Mouse (Mus musculus) liver, embryonic 11.5 days (tissue): ENCODE results near the gene Atp2b4. TPM values are rescaled to one million over a fixed set of nuclear protein-coding genes. Genes with fewer than 3 reads are reported as not detected.
A peak's percentile ranks its signal among the peaks of the same experiment; 100 is the strongest.

Experiments used
- ATAC-seq: fragments of 200-750 bp; cut with Nextera tagmentation; replicated peaks from 2 replicates; pipeline ENCODE4 v1.8.0; 2017; ENCODE audit warnings: moderate number of reproducible peaks, mild to moderate bottlenecking, moderate TSS enrichment, moderate library complexity; ENCODE audit not compliant: low FRiP score
- DNase-seq: peaks from one replicate; pipeline ENCODE4 v3.0.0-alpha.2; 2017; ENCODE audit warnings: low spot score
- H3K27ac ChIP-seq: fragments of 300-500 bp; sonication (generic); 2 replicates; pipeline ENCODE4 v1.5.1; 2014; ENCODE audit warnings: mild to moderate bottlenecking, low read depth, low read length, control low read depth
- H3K27me3 ChIP-seq: fragments of 300-500 bp; sonication (generic); replicated peaks from 2 replicates; pipeline ENCODE4 v1.6.1; 2014; ENCODE audit warnings: low read length, mixed read lengths; ENCODE audit not compliant: control insufficient read depth, insufficient read depth
- H3K36me3 ChIP-seq: fragments of 300-500 bp; sonication (generic); 2 replicates; pipeline ENCODE4 v1.6.1; 2014; ENCODE audit warnings: mild to moderate bottlenecking, low read length, moderate library complexity, mixed read lengths; ENCODE audit not compliant: control insufficient read depth, insufficient read depth
- H3K4me1 ChIP-seq: fragments of 300-500 bp; sonication (generic); replicated peaks from 2 replicates; pipeline ENCODE4 v1.6.1; 2014; ENCODE audit warnings: low read length, mixed read lengths; ENCODE audit not compliant: control insufficient read depth, insufficient read depth
- H3K4me2 ChIP-seq: fragments of 300-500 bp; sonication (generic); 2 replicates; pipeline ENCODE4 v1.6.1; 2014; ENCODE audit warnings: mild to moderate bottlenecking, control low read depth, moderate library complexity
- H3K4me3 ChIP-seq: fragments of 300-500 bp; sonication (generic); 2 replicates; pipeline ENCODE4 v1.5.1; 2014; ENCODE audit warnings: low read depth, low read length, control low read depth
- H3K9ac ChIP-seq: fragments of 300-500 bp; sonication (generic); 2 replicates; pipeline ENCODE4 v1.6.1; 2014; ENCODE audit warnings: low read depth, low read length, control low read depth
- H3K9me3 ChIP-seq: fragments of 300-500 bp; sonication (generic); 2 replicates; pipeline ENCODE4 v1.6.1; 2016; ENCODE audit warnings: low read length, inconsistent platforms, mixed read lengths; ENCODE audit not compliant: control insufficient read depth
- whole genome bisulfite sequencing: fragments of 180-500 bp; shearing (Covaris S2); extraction: QIAGEN DNeasy Blood & Tissue Kit; methylation state at CpG from one replicate; pipeline ENCODE4 v1.1.7; 2014; 5-methylcytosine and 5-hydroxymethylcytosine counted together
- polyA plus RNA-seq: library from polyadenylated mRNA; unstranded; fragments of >200 nt; fragmentation: Nextera tagmentation; extraction: Ambion mirVana; gene quantifications from 2 replicates; pipeline ENCODE4 v1.2.1, GENCODE M21; 2014

Atp2b4 gene
- polyA plus RNA-seq, 1 experiment from 2014 or later: 17.1 TPM

DNA sequence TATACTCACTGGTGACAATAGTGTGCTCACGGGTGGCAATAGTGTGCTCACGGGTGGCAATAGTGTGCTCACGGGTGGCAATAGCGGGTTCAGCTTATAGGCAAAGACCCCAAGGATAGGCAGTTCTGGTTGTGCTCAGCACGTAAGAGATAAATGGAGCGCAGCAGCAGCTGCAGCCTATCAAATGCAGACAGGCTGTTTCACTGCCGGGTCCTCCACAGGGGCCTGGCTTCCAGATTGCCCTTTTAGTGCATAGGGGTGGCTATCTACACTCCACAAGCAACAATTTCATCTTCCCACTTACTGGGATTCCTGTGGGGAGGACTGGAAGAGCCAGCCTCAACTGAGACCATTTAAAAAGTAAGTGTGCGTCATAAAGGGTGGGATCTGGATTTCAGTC lies 7.2 kb upstream of the Atp2b4 start:
- Histone ChIP-seq H3K4me1 (peaks cover 9% of the 10 kb centered on the region), H3K9ac (no peak overlapping the region), H3K4me2 (no peak overlapping the region), H3K36me3 (no peaks in the 10 kb centered on the region), H3K4me3 (no peak overlapping the region), H3K27ac (no peak overlapping the region), H3K9me3 (no peaks in the 10 kb centered on the region), H3K27me3 (no peaks in the 10 kb centered on the region)
- DNase-seq (no peak), ATAC-seq (peak; percentile 81)
- WGBS: 62% methylated on average over 8 of the region's 8 CpGs

DNA sequence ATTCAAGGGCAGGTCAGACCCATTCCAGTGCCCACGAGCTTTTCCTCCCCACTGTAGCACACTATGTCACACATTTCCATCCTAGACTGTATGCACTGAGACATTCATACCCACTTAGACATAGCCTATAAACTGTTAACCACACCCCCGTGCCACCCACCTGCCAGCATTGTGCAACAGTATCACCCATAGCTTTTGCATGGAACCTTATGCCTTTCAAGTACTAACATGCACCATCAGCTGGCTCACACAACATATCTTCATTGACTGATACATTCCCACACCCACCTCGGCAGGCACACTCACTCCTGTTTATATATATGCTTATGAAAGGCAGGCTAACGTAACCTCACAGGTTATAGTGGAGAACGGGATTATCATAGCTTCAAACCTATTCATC lies 902 bp upstream of the Atp2b4 start:
- Histone ChIP-seq H3K27ac (no peak overlapping the region), H3K27me3 (no peaks in the 10 kb centered on the region), H3K4me1 (peaks cover 42% of the 10 kb centered on the region), H3K9ac (no peak overlapping the region), H3K36me3 (no peaks in the 10 kb centered on the region), H3K9me3 (no peaks in the 10 kb centered on the region), H3K4me2 (peak overlapping the region; percentile 79), H3K4me3 (no peak overlapping the region)
- 62% methylated on average over 5 of the region's 5 CpGs for WGBS
- ATAC-seq (no peak), DNase-seq (no peak)

DNA sequence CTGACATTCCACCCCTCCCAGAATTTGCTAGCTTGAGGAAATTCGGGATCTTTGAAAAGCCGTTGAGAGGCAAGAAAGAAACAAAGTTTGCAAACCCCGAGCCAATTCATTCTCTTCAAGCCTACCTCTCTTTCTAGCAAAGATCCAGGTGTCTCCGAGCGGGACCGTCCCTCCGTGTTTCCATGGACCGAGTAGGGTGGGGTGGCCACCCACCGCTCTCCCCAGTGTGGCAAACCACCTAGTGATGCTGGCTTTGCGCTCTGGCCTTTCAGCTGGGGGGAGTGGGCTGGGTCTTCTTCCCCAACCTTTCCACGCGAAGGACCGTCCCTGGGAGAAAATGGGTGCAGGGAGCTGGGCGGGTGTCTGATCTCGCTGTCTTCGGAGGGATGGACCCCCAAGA lies 329 bp downstream of the Atp2b4 start:
- no peaks in the 10 kb centered on the region for H3K27me3 ChIP-seq
- no peaks in the 10 kb centered on the region for H3K9me3 ChIP-seq
- ATAC-seq (no peak), DNase-seq (peak; percentile 59)
- peak overlapping the region; percentile 77 for H3K9ac ChIP-seq
- peak overlapping the region; percentile 84 for H3K27ac ChIP-seq
- peak overlapping the region; percentile 79 for H3K4me2 ChIP-seq
- H3K4me1 ChIP-seq: peaks cover 51% of the 10 kb centered on the region
- H3K36me3 ChIP-seq: no peaks in the 10 kb centered on the region
- under 1% methylated on average over 16 of the region's 16 CpGs for WGBS
- H3K4me3 ChIP-seq: peak overlapping the region; percentile 75

DNA sequence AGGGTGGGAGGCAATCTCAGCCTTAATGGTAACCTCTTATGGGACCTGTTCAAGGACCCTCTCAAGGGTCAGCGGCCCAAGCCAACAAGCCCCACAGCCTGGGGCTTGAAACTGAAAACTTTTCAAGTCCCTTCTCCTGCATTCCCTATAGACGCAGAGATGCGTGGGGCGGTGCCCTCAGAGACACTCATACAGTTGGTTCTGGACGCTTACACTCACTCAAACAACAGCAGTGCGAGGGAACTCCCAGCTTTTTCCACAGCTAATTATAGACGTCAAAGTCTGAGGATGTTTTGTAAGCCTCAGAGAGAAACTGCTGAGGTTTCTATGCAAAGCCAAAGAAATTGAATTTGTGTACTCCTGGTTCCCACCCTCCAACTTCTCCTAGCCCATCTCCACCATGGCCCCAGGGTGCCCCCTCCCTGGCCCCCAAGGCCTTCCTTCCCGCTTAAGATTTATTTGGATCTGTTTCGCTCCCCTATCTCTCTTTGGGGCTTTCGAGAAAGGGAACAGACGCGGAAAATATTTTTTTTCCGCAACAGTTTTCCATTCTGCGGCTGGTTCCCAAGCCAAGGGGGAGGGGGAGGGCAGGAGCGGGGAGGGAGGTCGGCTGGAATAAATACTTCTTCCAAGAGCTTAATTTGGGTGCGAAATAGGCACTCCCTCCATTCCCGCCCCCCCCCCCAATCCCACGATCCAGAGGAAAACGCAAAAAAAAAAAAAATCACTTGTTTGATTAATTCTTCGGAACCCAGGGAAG lies 975 bp downstream of the Atp2b4 start:
- Histone ChIP-seq H3K4me3 (peak overlapping the region; percentile 75), H3K36me3 (no peaks in the 10 kb centered on the region), H3K9ac (peak overlapping the region; percentile 77), H3K9me3 (no peaks in the 10 kb centered on the region), H3K27ac (peak overlapping the region; percentile 84), H3K4me1 (peaks cover 51% of the 10 kb centered on the region), H3K4me2 (peak overlapping the region; percentile 79), H3K27me3 (no peaks in the 10 kb centered on the region)
- DNase-seq (no peak), ATAC-seq (no peak)
- 2% methylated on average over 21 of the region's 21 CpGs for WGBS

DNA sequence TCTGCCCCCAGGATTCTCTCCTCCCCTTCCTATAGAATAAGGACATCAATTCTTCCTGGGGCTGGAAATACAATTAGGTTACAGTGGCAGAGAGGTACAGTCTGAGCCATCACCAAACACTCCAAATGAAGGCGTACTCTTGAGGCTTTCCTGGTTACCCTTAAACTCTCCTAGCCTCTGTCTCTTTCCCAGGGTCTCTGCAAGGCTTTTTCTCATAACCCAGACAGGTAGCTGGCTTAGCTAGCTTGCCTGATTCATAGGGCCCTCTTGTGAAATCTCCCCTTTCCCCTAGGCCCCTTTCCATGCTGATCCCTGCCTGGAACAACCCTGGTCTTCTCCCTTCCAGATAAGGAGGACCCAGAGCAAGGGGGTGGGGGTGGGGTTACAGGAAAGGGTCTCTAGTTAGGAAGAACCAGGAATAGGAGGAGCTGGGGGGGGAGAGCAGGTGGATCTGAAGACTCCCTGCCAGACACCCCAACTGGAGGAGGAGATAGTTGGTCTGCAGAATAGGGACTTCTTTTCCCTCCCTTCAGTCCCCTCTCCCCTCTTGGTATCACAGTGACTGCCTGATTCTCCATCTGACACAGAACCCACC lies 1.9 kb downstream of the Atp2b4 start:
- Histone ChIP-seq H3K4me1 (peaks cover 51% of the 10 kb centered on the region), H3K9ac (peak overlapping the region; percentile 77)
- DNase-seq: no peak

DNA sequence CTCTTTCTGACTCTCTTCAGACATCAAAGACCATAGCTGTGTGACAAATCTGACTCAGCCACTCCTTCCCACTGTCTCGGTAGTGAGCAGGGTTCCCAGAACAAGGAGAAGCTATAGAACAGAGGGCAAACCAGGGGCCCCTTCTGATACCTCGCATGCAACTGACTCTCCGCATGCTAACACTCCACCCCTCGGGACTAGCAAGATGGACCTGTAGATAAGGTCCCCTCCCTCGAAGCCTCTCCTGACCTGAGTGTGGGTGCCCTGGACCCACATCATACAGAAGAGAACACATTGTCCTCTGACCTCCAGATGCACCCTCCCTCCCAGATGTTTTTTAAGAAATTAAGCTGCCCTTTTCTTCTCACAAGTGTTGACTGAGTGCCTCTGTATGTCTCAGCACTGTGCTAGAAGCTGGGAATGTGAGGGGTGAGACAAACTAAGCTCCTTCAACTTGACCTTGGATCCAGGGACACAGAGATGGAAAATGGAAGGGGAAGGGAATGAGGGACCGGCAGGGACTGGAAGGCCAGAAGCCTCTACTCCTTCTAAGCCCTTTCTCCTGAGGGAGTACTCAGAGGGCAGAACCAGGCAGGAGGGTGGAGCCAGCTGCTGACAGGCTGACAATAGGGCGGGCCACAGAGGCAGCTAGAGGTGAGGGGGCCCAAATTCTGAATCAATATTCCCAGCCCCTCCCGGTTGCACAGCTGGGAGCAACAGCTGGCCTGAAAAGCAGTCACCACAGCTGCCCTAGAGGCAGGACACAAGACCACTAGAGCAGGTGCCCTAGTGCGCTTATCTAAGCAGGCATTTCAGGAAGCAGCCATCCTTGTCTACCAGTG lies 2.6 kb downstream of the Atp2b4 start:
- 17% methylated on average over 9 of the region's 9 CpGs for WGBS
- peaks cover 57% of the 10 kb centered on the region for H3K4me1 ChIP-seq
- H3K4me2 ChIP-seq: peak overlapping the region; percentile 79
- ATAC-seq (peak; percentile 86), DNase-seq (no peak)
- H3K27me3 ChIP-seq: no peaks in the 10 kb centered on the region
- H3K9ac ChIP-seq: peak overlapping the region; percentile 77
- peak overlapping the region; percentile 84 for H3K27ac ChIP-seq
- H3K36me3 ChIP-seq: no peaks in the 10 kb centered on the region
- H3K9me3 ChIP-seq: no peaks in the 10 kb centered on the region
- peak overlapping the region; percentile 75 for H3K4me3 ChIP-seq

More for the DNA sequence above, 1.9 kb downstream of the Atp2b4 start:
- Histone ChIP-seq H3K4me2 (peak overlapping the region; percentile 79), H3K27ac (peak overlapping the region; percentile 84), H3K4me3 (peak overlapping the region; percentile 75), H3K9me3 (no peaks in the 10 kb centered on the region), H3K27me3 (no peaks in the 10 kb centered on the region), H3K36me3 (no peaks in the 10 kb centered on the region)
- WGBS: 52% methylated on average over 1 of the region's 1 CpGs
- ATAC-seq: no peak

DNA sequence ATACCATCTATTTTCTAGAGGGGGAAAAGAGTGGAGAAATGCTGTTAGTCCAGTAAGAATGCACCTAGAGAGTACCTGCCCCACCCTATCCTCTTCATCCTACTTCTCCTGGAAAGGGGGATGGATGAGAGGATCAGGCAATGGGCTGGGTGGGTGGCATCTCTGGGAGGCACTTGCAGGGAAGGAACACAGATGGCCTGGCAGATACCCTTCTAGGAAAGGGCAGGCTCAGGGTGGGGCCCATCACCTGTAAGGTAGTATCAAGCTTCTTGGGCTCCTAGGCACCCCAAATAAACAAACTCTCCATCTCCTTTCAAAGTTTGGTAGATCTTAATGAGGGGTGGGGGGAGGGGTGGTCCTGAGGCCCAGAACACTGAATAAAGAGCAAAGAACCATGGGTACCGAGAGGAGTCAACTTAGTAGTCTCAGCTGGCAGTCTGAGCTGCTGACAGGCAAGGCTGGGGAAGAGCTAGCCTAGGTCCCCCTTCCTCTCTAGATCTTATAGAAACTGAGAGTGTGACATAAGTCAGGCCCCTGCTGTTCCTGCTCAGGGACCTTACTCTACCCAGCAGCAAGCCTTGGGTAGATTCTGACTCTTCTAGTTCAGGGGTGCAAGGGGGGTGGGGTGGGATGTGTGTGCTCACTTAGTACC lies 3.4 kb downstream of the Atp2b4 start:
- Histone ChIP-seq H3K27ac (peak overlapping the region; percentile 84), H3K4me1 (peaks cover 57% of the 10 kb centered on the region), H3K4me2 (peak overlapping the region; percentile 79), H3K36me3 (no peaks in the 10 kb centered on the region), H3K9ac (peak overlapping the region; percentile 77), H3K9me3 (no peaks in the 10 kb centered on the region), H3K27me3 (no peaks in the 10 kb centered on the region), H3K4me3 (peak overlapping the region; percentile 75)
- peak; percentile 35 for ATAC-seq
- DNase-seq: no peak
- 55% methylated on average over 1 of the region's 1 CpGs for WGBS

DNA sequence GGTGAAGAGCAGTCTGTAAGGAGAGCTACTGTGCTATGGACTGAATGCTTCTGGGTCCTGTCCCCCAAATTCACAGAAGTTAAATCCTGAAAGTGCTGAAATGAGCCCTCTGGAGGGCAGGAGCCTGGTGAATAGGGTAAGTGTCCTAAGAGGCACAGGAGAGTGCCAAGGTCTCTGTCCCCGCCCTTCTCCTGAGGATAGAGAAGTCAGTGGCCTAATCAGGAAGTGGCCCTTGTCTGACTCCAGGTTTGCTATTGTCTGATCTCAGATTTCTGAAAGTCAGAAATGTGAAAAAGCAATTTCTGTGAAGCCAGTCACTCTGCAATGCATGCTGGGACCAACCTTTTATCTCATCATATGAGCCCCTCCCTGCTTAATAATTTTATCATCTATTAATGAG lies 7.2 kb downstream of the Atp2b4 start:
- peaks cover 32% of the 10 kb centered on the region for H3K4me1 ChIP-seq
- no peak for ATAC-seq
- H3K4me2 ChIP-seq: no peak overlapping the region
- no peaks in the 10 kb centered on the region for H3K27me3 ChIP-seq
- peaks cover 13% of the 10 kb centered on the region; the same call in 1 of the 2 replicates for H3K36me3 ChIP-seq
- no peak overlapping the region for H3K4me3 ChIP-seq
- 48% methylated on average over 1 of the region's 1 CpGs for whole genome bisulfite sequencing
- H3K9me3 ChIP-seq: no peaks in the 10 kb centered on the region
- DNase-seq: no peak
- H3K27ac ChIP-seq: no peak overlapping the region
- H3K9ac ChIP-seq: no peak overlapping the region
